Mouse (Mus musculus) lung, postnatal 25 days (tissue): ENCODE results near the gene Tax1bp1.

Source experiments
- DNase-seq: peaks from one replicate; pipeline ENCODE4 v3.0.0; 2022; ENCODE audit warnings: low spot score

The Tax1bp1 gene

GRCm38 (mm10) chr6:52705280-52705679 lies 8.2 kb upstream of the Tax1bp1 start:
- no peak for DNase-seq

GRCm38 (mm10) chr6:52707815-52708214 lies 5.7 kb upstream of the Tax1bp1 start:
- DNase-seq = no peak

GRCm38 (mm10) chr6:52712563-52712962 lies 966 bp upstream of the Tax1bp1 start:
- no peak for DNase-seq

DNA sequence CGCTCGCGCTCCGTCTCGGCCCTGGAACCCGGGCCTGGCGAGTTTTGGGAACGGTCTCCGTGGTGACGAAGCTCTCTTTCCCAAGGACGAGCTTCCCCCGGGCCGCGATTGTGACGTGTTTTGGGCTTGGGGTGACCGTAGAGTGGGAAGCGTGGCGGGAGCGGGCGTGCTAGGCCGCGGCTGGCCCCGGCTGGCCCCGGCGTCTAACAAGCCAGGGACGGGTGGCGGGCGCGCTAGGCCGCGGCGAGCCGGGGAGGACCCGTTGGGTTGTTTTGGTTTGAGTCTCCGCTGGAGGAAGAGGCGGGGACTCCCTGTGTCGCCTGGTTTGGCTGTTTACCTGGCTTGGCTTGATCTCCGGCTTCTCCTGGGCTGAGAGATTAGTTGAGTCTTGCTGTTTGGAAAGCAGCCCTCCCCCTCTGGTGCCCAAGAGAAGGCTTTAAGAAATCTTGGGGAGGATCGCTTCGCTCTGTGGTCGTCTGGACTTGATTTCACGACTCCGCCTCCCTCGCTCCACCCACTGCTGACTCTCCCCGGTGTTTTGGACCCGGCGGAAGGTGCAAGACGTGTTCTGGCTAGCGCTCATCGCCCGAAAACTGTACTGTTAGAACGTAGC lies 474 bp downstream of the Tax1bp1 start:
- DNase-seq = peak; percentile 85

GRCm38 (mm10) chr6:52717493-52718192 lies 4.1 kb downstream of the Tax1bp1 start:
- DNase-seq = no peak

DNA sequence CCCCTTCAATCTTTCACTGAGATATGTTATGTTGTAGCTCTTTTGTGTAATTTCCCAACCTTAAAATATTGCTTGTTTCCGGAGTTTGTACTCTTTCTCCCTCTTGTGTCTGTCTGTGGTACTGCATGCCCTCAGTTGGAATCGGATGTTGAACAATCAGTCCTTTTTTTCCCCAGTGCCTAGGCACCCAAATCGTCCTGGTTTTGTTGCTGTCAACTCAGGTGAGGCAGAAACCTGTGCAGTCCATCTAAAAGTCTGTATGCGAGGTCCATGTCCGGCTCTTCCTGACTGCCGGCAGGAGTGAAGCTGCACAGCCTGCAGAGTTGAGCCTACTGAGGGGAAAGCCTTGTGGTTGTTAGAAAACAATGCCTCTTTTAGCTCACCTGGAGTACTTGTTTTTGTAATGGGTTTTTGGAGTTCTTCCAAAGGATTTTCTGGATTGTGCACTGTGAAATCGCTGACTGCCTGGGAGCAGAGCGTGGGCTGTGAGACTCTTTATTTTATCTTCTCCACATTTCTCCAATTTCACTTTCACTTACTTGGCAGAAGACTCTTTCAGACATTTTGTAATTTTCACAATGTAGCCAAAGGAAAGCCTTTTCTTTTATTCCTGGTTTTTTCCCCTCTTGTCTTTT lies 11.4 kb downstream of the Tax1bp1 start:
- DNase-seq = peak; percentile 69

DNA sequence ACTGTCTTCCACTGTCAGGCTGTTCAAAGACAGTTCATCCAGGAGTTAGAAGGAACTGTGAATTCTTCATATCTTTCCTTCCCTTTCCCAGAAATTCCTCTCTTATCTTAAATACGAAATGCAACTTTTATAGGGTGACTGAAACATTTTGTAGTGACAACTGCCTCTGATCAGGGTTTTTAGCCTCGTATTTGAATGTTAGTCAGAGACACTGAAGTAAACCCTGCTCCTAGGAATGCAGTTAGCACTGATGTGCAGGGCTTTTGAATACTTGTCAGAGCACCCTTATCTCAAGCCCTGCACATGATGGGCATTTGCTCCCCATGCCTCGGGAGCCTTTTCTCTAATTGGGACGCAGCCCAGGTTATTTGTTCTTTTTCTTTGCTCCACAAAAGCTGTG lies 16.8 kb downstream of the Tax1bp1 start:
- no peak for DNase-seq

DNA sequence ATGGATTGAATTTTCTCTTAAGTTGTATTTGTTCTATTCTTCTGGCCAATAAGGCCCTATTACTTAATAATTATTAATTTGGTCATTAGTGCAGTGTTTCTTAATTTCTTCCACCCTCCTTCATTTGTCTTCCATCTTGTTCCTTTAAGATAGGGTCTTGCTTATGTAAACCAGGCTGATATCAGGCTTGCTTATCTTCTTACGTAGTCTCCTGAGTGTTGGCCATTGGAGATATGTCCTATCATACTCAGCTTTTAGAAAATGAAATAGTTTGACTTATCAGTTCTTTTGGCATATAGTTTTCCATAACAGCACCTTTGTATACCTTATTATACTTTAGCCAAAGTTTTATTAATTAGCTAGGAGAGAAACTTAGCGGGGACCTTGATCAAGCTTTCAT lies 21.1 kb downstream of the Tax1bp1 start:
- no peak for DNase-seq

- no peak for DNase-seq
Observed at GRCm38 (mm10) chr6:52752832-52753231, 39.3 kb downstream of the Tax1bp1 start.

DNA sequence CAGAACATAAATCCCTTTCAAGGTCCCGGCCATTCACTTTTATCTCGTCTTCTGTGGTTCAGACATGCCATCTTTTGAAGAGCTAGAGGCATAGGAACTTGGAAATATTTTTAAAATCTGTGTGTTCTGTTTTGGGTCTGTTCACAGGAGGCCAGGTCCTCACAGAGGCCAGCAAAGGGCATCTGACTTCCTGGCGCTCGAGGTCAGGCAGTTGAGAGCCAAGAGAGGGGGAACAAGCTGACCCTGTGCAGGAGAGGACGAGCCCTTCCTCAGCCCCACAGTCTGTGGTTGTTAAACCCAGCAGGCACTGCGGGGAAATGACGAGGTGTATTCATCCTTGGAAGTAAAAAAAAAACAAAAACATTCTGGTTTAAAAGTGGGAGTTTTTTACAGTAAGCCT lies 51.7 kb downstream of the Tax1bp1 start:
- no peak for DNase-seq

- DNase-seq = no peak
Observed at GRCm38 (mm10) chr6:52770789-52771188, 57.3 kb downstream of the Tax1bp1 start.

DNA sequence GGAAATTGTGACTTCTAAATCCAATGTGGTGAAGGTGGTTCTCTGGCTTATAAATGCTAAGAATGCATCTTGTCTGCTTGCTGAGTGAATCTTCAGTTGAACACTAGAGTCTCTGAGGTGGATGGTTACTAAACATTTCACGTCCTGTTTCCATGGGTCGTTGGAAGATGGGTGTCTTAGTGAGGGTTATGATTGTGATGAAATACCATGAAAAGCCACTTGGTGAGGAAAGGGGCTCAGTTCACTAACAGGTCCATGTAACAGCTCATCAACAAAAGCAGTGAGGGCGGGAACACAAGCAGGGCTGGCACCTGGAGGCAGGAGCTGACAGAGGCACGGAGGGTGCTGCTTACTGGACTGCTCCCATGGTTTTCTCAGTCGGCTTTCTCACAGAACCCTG lies 59.6 kb downstream of the Tax1bp1 start:
- no peak for DNase-seq

GRCm38 (mm10) chr6:52775350-52775749 lies 61.8 kb downstream of the Tax1bp1 start:
- peak; percentile 35 for DNase-seq

- DNase-seq = no peak
Observed at GRCm38 (mm10) chr6:52775956-52776355, 62.4 kb downstream of the Tax1bp1 start.

- DNase-seq = no peak
Observed at GRCm38 (mm10) chr6:52777034-52777433, 63.5 kb downstream of the Tax1bp1 start.

DNA sequence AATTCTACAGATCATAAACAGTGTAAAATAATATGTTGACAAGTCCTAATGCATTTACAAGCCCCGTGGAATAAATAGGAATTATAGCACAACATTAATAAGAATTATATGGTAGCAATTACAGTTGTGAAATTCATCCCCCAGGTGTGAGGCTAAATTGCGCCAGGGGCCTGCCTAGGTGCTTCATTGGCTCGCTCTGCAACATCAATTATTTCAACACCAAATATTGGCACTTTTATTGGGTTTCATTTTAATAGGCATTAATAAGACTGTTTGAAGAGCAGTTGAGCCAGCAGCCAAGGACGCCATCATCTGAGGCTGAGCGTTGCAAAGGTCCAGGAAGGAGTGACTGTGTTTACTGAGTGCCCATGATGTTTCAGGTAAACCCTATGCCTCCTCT lies 65.0 kb downstream of the Tax1bp1 start:
- DNase-seq = no peak

DNA sequence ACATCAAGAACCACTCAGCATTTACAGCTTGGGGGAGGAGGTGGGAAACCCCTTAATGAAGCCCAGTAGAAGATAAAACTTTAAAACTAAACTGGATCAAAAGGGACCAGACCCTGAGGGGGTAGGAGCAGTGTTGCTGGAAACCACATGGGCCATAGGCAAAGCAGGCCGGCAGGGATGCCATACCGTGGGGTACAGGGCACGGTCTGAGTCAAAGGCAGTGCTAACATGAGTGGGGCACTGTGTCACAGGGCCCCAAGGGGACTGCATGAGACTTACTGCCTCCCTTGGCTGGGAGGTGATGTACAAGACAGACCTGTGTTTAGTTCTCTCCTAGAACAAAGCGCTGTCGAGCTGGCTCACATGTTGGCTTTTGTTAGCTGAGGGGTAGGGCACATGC lies 66.0 kb downstream of the Tax1bp1 start:
- DNase-seq = no peak

GRCm38 (mm10) chr6:52790316-52790715 lies 76.8 kb downstream of the Tax1bp1 start:
- DNase-seq = no peak

DNA sequence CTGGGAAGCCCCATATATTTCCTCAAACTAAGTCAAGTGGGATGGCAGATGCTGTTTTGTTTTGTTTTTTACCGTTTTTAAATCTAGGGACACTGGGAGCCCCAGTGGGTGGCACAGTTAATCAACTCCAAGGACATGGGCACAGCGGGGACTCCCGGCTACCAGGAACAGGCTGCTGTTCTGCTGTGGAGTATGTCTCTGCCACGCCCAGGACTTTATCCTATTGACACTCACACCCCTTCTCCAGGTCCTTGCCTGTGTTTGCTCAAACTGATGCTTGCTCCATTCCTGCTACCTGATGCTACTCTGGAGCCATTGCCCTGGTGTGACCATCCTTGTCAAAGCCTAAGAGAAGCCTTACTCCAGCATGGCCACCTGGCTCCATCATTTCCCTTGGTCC lies 77.3 kb downstream of the Tax1bp1 start:
- DNase-seq = no peak

GRCm38 (mm10) chr6:52792455-52792854 lies 78.9 kb downstream of the Tax1bp1 start:
- peak; percentile 72 for DNase-seq

DNA sequence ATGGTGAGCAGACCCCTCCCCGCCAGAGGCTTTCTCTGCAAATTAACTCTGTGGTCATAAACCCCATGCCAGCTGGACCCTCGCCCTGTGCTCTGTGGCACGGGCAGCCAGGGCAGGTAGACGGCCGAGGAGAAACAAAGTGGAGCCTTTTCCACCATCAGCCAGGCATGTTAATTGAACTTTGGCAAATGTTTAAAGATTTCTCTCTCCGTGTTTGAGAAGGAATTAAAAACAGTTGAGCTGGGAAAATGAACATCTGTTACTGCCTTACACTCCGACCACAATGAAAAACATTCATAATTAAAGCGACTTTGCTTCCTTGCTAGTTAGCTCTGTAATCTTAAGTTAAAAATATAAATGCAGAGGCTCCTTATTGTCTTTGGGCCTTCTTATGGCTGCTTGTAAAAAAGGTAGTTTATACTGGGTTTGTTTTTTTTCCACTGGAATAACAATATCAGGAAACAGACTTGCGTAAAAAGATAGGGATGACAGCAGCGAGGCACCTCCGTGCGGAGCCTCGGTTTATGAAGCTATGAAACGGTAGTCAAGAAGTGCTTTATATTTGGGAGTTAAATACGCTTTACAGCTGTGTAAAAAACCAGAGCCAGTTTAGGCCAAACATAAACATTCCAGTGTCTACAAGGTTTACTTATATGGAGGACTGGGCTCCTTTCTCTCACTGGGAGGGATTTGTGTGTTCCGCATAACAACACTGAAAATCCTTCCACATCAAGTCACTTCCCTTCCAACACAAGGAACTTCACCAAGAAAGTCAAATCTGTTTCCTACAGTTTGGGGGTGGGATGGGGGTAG lies 81.7 kb downstream of the Tax1bp1 start:
- no peak for DNase-seq

DNA sequence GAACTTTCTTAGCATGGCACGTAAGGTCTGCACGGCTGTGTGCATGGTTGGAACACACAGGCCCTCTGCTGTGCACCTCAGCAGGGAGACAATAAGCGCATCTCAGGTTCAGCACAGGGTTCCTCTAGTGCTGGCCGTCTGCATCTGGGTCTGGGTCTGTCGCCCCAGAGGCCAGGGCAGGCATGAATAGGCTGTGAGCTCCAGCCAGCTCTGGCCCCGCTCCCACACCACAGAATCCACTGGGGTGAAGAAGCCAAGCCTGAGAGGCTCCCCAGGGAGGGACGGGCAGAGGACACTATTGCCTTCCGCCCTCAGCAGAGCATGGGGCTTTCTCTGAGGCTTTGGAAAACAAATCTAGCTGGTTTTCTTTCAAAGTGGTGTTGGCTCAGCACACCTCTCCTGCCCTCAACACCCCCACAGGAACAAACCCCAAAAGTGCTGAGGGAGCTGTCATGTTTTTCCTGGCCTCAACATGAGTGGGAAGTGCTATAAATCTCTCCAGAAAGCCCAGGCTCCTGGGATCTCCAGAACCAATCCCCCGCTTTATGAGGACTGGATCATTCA lies 82.6 kb downstream of the Tax1bp1 start:
- DNase-seq = no peak
